Mouse (Mus musculus) testis, adult 2 months (tissue): ENCODE data around the gene Gab1.

Experiments used
- CTCF ChIP-seq: fragments of 200-500 bp; IDR thresholded peaks from 2 replicates; pipeline ENCODE4 v1.5.1; 2012; ENCODE audit warnings: low read depth, mild to moderate bottlenecking, inconsistent platforms, low read length, moderate library complexity; ENCODE audit not compliant: control insufficient read depth, insufficient read depth, insufficient replicate concordance
- POLR2A ChIP-seq: fragments of 200-500 bp; IDR thresholded peaks from 2 replicates; pipeline ENCODE4 v1.6.1; 2012; ENCODE audit warnings: low read depth, mild to moderate bottlenecking, inconsistent platforms, low read length, moderate library complexity; ENCODE audit not compliant: control insufficient read depth

GRCm38 (mm10) chr8:80817065-80817464, 63.3 kb downstream of the Gab1 start:
- TF ChIP-seq CTCF (no peak), POLR2A (no peak)
